Mouse (Mus musculus) embryonic facial prominence, embryonic 15.5 days (tissue): ENCODE data around the gene Runx2. TPM values are rescaled to one million over a fixed set of nuclear protein-coding genes. Genes with fewer than 3 reads are reported as not detected.

Experiments used
- ATAC-seq: fragments of 200-750 bp; cut with Nextera tagmentation; 2 replicates; pipeline ENCODE4 v1.8.0; 2017; ENCODE audit warnings: low read depth, moderate TSS enrichment; ENCODE audit not compliant: insufficient number of reproducible peaks, low FRiP score, low TSS enrichment
- H3K27ac ChIP-seq: fragments of 300-500 bp; sonication (generic); replicated peaks from 2 replicates; pipeline ENCODE4 v1.5.1; 2015; ENCODE audit warnings: mild to moderate bottlenecking, inconsistent platforms
- H3K27me3 ChIP-seq: fragments of 300-500 bp; sonication (generic); 2 replicates; pipeline ENCODE4 v1.6.1; 2015; ENCODE audit warnings: inconsistent platforms
- H3K36me3 ChIP-seq: fragments of 300-500 bp; sonication (generic); 2 replicates; pipeline ENCODE4 v1.6.1; 2015; ENCODE audit warnings: mild to moderate bottlenecking, inconsistent platforms
- H3K4me1 ChIP-seq: fragments of 300-500 bp; sonication (generic); 2 replicates; pipeline ENCODE4 v1.6.1; 2015; ENCODE audit warnings: inconsistent platforms
- H3K4me2 ChIP-seq: fragments of 300-500 bp; sonication (generic); replicated peaks from 2 replicates; pipeline ENCODE4 v1.6.1; 2015; ENCODE audit warnings: mild to moderate bottlenecking, inconsistent platforms
- H3K4me3 ChIP-seq: fragments of 300-500 bp; sonication (generic); replicated peaks from 2 replicates; pipeline ENCODE4 v1.5.1; 2015; ENCODE audit warnings: mild to moderate bottlenecking, inconsistent platforms
- H3K9ac ChIP-seq: fragments of 300-500 bp; sonication (generic); 2 replicates; pipeline ENCODE4 v1.6.1; 2015; ENCODE audit warnings: inconsistent platforms
- H3K9me3 ChIP-seq: fragments of 300-500 bp; sonication (generic); replicated peaks from 2 replicates; pipeline ENCODE4 v1.6.1; 2016; ENCODE audit warnings: inconsistent platforms
- WGBS: fragments of 180-500 bp; shearing (Covaris S2); methylation state at CpG from one replicate; pipeline ENCODE4 v1.1.7; 2015; 5-methylcytosine and 5-hydroxymethylcytosine counted together
- polyA plus RNA-seq: library from polyadenylated mRNA; unstranded; fragments of >200 nt; fragmentation: Nextera tagmentation; extraction: Ambion mirVana; gene quantifications from 2 replicates; pipeline ENCODE4 v1.2.1, GENCODE M21; 2015

Gene Runx2
- polyA plus RNA-seq, 1 experiment from 2014 or later, result 28.5 TPM

- WGBS, result 68% methylated on average over 10 of the region's 10 CpGs
- H3K36me3 ChIP-seq, result 0 out of 2 replicates have a peak, but pooled peaks cover 5% of the 10 kb centered on the region
- no peak overlapping the region for H3K4me2 ChIP-seq
- ATAC-seq, result no peak
- no peaks in the 10 kb centered on the region for H3K4me1 ChIP-seq
- no peak overlapping the region for H3K4me3 ChIP-seq
- no peaks in the 10 kb centered on the region for H3K27me3 ChIP-seq
- H3K27ac ChIP-seq, result no peak overlapping the region
- H3K9ac ChIP-seq, result no peak overlapping the region
- H3K9me3 ChIP-seq, result no peaks in the 10 kb centered on the region
Measured at GRCm38 (mm10) chr17:44637181-44637880, 177.3 kb downstream of the Runx2 start.

GRCm38 (mm10) chr17:44634486-44634885 is 180.1 kb downstream of the Runx2 start:
- no peak overlapping the region for H3K4me2 ChIP-seq
- no peaks in the 10 kb centered on the region for H3K27me3 ChIP-seq
- no peaks in the 10 kb centered on the region for H3K4me1 ChIP-seq
- no peak overlapping the region for H3K9ac ChIP-seq
- no peaks in the 10 kb centered on the region for H3K9me3 ChIP-seq
- no peak overlapping the region for H3K27ac ChIP-seq
- ATAC-seq, result no peak
- no peak overlapping the region for H3K4me3 ChIP-seq
- H3K36me3 ChIP-seq, result 0 out of 2 replicates have a peak, but pooled peaks cover 5% of the 10 kb centered on the region
- 60% methylated on average over 5 of the region's 5 CpGs for WGBS

GRCm38 (mm10) chr17:44633607-44634415 is 180.8 kb downstream of the Runx2 start:
- Histone ChIP-seq H3K9me3 (no peaks in the 10 kb centered on the region), H3K27ac (no peak overlapping the region), H3K4me1 (no peaks in the 10 kb centered on the region), H3K9ac (no peak overlapping the region), H3K4me2 (no peak overlapping the region), H3K36me3 (0 out of 2 replicates have a peak, but pooled peaks cover 5% of the 10 kb centered on the region), H3K4me3 (no peak overlapping the region), H3K27me3 (no peaks in the 10 kb centered on the region)
- ATAC-seq, result 0 out of 2 replicates have a peak, but pooled peaks have one; percentile 11
- 66% methylated on average over 14 of the region's 14 CpGs for WGBS

GRCm38 (mm10) chr17:44632941-44633340 is 181.7 kb downstream of the Runx2 start:
- Histone ChIP-seq H3K4me2 (no peak overlapping the region), H3K27me3 (no peaks in the 10 kb centered on the region), H3K36me3 (0 out of 2 replicates have a peak, but pooled peaks cover 5% of the 10 kb centered on the region), H3K9ac (no peak overlapping the region), H3K9me3 (no peaks in the 10 kb centered on the region), H3K4me1 (no peaks in the 10 kb centered on the region), H3K4me3 (no peak overlapping the region), H3K27ac (no peak overlapping the region)
- ATAC-seq, result no peak
- WGBS, result 89% methylated on average over 2 of the region's 2 CpGs

- no peak overlapping the region for H3K4me3 ChIP-seq
- H3K4me2 ChIP-seq, result no peak overlapping the region
- no peaks in the 10 kb centered on the region for H3K9me3 ChIP-seq
- H3K9ac ChIP-seq, result no peak overlapping the region
- ATAC-seq, result no peak
- 73% methylated on average over 4 of the region's 4 CpGs for WGBS
- H3K27ac ChIP-seq, result no peak overlapping the region
- H3K4me1 ChIP-seq, result no peaks in the 10 kb centered on the region
- H3K27me3 ChIP-seq, result no peaks in the 10 kb centered on the region
- 0 out of 2 replicates have a peak, but pooled peaks cover 3% of the 10 kb centered on the region for H3K36me3 ChIP-seq
Measured at GRCm38 (mm10) chr17:44632292-44632691, 182.3 kb downstream of the Runx2 start.

GRCm38 (mm10) chr17:44631577-44631976 is 183.0 kb downstream of the Runx2 start:
- Histone ChIP-seq H3K9me3 (no peaks in the 10 kb centered on the region), H3K4me3 (no peak overlapping the region), H3K9ac (no peak overlapping the region), H3K36me3 (0 out of 2 replicates have a peak, but pooled peaks cover 4% of the 10 kb centered on the region), H3K4me2 (no peak overlapping the region), H3K27ac (no peak overlapping the region), H3K4me1 (no peaks in the 10 kb centered on the region), H3K27me3 (no peaks in the 10 kb centered on the region)
- 69% methylated on average over 4 of the region's 4 CpGs for WGBS
- ATAC-seq, result no peak

- 0 out of 2 replicates have a peak, but pooled peaks cover 4% of the 10 kb centered on the region for H3K36me3 ChIP-seq
- H3K4me2 ChIP-seq, result no peak overlapping the region
- no peak overlapping the region for H3K27ac ChIP-seq
- no peak overlapping the region for H3K4me3 ChIP-seq
- ATAC-seq, result no peak
- no peaks in the 10 kb centered on the region for H3K9me3 ChIP-seq
- no peak overlapping the region for H3K9ac ChIP-seq
- H3K4me1 ChIP-seq, result no peaks in the 10 kb centered on the region; the same call in 1 of the 2 replicates
- WGBS, result 94% methylated on average over 6 of the region's 6 CpGs
- H3K27me3 ChIP-seq, result no peaks in the 10 kb centered on the region
Measured at GRCm38 (mm10) chr17:44627317-44627716, 187.3 kb downstream of the Runx2 start.

GRCm38 (mm10) chr17:44623707-44624106 is 190.9 kb downstream of the Runx2 start:
- no peaks in the 10 kb centered on the region for H3K27me3 ChIP-seq
- 0 out of 2 replicates have a peak overlapping the region, but pooled peaks have one; percentile 22 for H3K27ac ChIP-seq
- 58% methylated on average over 2 of the region's 2 CpGs for WGBS
- ATAC-seq, result no peak
- no peak overlapping the region for H3K4me2 ChIP-seq
- 0 out of 2 replicates have a peak, but pooled peaks cover 4% of the 10 kb centered on the region for H3K36me3 ChIP-seq
- no peaks in the 10 kb centered on the region for H3K9me3 ChIP-seq
- no peak overlapping the region for H3K4me3 ChIP-seq
- no peak overlapping the region for H3K9ac ChIP-seq
- peaks cover 10% of the 10 kb centered on the region for H3K4me1 ChIP-seq

GRCm38 (mm10) chr17:44623271-44623670 is 191.3 kb downstream of the Runx2 start:
- WGBS, result 31% methylated on average over 8 of the region's 8 CpGs
- Histone ChIP-seq H3K4me1 (peaks cover 14% of the 10 kb centered on the region), H3K9ac (no peak overlapping the region), H3K4me2 (no peak overlapping the region), H3K36me3 (0 out of 2 replicates have a peak, but pooled peaks cover 4% of the 10 kb centered on the region), H3K27ac (no peak overlapping the region), H3K9me3 (no peaks in the 10 kb centered on the region), H3K4me3 (no peak overlapping the region), H3K27me3 (no peaks in the 10 kb centered on the region)
- no peak for ATAC-seq

- 0 out of 2 replicates have a peak overlapping the region, but pooled peaks have one; percentile 44 for H3K27ac ChIP-seq
- no peak overlapping the region for H3K4me3 ChIP-seq
- H3K27me3 ChIP-seq, result no peaks in the 10 kb centered on the region
- H3K36me3 ChIP-seq, result no peaks in the 10 kb centered on the region
- H3K4me1 ChIP-seq, result peaks cover 24% of the 10 kb centered on the region
- no peak for ATAC-seq
- WGBS, result 59% methylated on average over 2 of the region's 2 CpGs
- no peak overlapping the region for H3K9ac ChIP-seq
- no peak overlapping the region for H3K4me2 ChIP-seq
- H3K9me3 ChIP-seq, result no peaks in the 10 kb centered on the region
Measured at GRCm38 (mm10) chr17:44620456-44620855, 194.1 kb downstream of the Runx2 start.

- H3K4me2 ChIP-seq, result peak overlapping the region; percentile 44
- no peaks in the 10 kb centered on the region for H3K27me3 ChIP-seq
- H3K27ac ChIP-seq, result peak overlapping the region; percentile 81
- 16% methylated on average over 11 of the region's 11 CpGs for WGBS
- H3K4me3 ChIP-seq, result peak overlapping the region; percentile 24
- H3K9me3 ChIP-seq, result no peaks in the 10 kb centered on the region
- H3K4me1 ChIP-seq, result peaks cover 32% of the 10 kb centered on the region
- H3K36me3 ChIP-seq, result no peaks in the 10 kb centered on the region
- ATAC-seq, result no peak
- no peak overlapping the region for H3K9ac ChIP-seq
Measured at GRCm38 (mm10) chr17:44618691-44619090, 195.9 kb downstream of the Runx2 start.
